24 mouse cellular contexts compared by ENCODE assay signal in genomic region chr13:97396899-97397640, GRCm38 (mm10).
DNase-seq lines count a peak whose midpoint lies in the region; ATAC-seq lines count a peak whose summit lies in the region.
"Had no signal": no experiment of that assay in that cellular context is flagged by ENCODE, and none has a peak within 500 bp of the region (broad histone marks: within the 10 kb centered on the region; RNA-seq: fewer than 3 reads in every experiment).

No protein-coding gene starts in this region.

- H3K4me2 ChIP-seq in heart, embryonic 11.5 days, result no peak overlapping the region
- H3K4me2 ChIP-seq: embryonic facial prominence, embryonic 12.5 days; embryonic facial prominence, embryonic 15.5 days; hindbrain, embryonic 12.5 days; hindbrain, embryonic 15.5 days had no signal

- no peak overlapping the region for H3K4me3 ChIP-seq in heart, embryonic 11.5 days (ENCODE audit: low read depth, low read length)
- H3K4me3 ChIP-seq: embryonic facial prominence, embryonic 12.5 days; embryonic facial prominence, embryonic 15.5 days; hindbrain, embryonic 12.5 days; hindbrain, embryonic 15.5 days had no signal

- peak; percentile 67 for DNase-seq in heart, adult 11 months
- peak; percentile 68 for DNase-seq in layer of hippocampus, adult 9-11 months
- no peak for DNase-seq in layer of hippocampus, adult 9-10 months (ENCODE audit: low spot score)
- peak; percentile 43 for DNase-seq in right cerebral cortex, adult 18-20 months
- no peak for DNase-seq in right cerebral cortex, postnatal 14 days
- DNase-seq: adrenal gland, postnatal 10 days; adrenal gland, postnatal 36 days; B cell, adult 2 months; cerebellum, adult 11 months; cerebellum, adult 2 months; cerebellum, adult 9-11 months; cerebellum, postnatal 25 days; forebrain, postnatal 0 days; gastrocnemius, postnatal 10 days; gastrocnemius, postnatal 36 days had no signal

- WGBS in heart, embryonic 11.5 days (ENCODE audit: insufficient replicate concordance), result 74% methylated on average over 3 of the region's 3 CpGs

- H3K36me3 ChIP-seq in heart, embryonic 11.5 days (ENCODE audit: control insufficient read depth, insufficient read depth, low read length), result no peaks in the 10 kb centered on the region
- H3K36me3 ChIP-seq: embryonic facial prominence, embryonic 12.5 days; embryonic facial prominence, embryonic 15.5 days; G1E; hindbrain, embryonic 12.5 days; hindbrain, embryonic 15.5 days had no signal

- H3K9ac ChIP-seq in heart, embryonic 11.5 days (ENCODE audit: low read depth, low read length), result no peak overlapping the region
- H3K9ac ChIP-seq: embryonic facial prominence, embryonic 12.5 days; embryonic facial prominence, embryonic 15.5 days; forebrain, postnatal 0 days; hindbrain, embryonic 12.5 days; hindbrain, embryonic 15.5 days had no signal

- no peak overlapping the region for H3K27ac ChIP-seq in heart, embryonic 11.5 days (ENCODE audit: low read depth, low read length)
- H3K27ac ChIP-seq: embryonic facial prominence, embryonic 12.5 days; embryonic facial prominence, embryonic 15.5 days; hindbrain, embryonic 12.5 days; hindbrain, embryonic 15.5 days had no signal

- no peaks in the 10 kb centered on the region for H3K27me3 ChIP-seq in heart, embryonic 11.5 days (ENCODE audit: control insufficient read depth, insufficient read depth, low read length)
- H3K27me3 ChIP-seq: CH12.LX; embryonic facial prominence, embryonic 12.5 days; embryonic facial prominence, embryonic 15.5 days; hindbrain, embryonic 12.5 days; hindbrain, embryonic 15.5 days; Patski had no signal

- H3K4me1 ChIP-seq in heart, embryonic 11.5 days (ENCODE audit: control insufficient read depth, insufficient read depth, low read length), result no peaks in the 10 kb centered on the region
- H3K4me1 ChIP-seq: embryonic facial prominence, embryonic 12.5 days; embryonic facial prominence, embryonic 15.5 days; hindbrain, embryonic 15.5 days had no signal

- no peaks in the 10 kb centered on the region for H3K9me3 ChIP-seq in heart, embryonic 11.5 days (replicated peaks; ENCODE audit: control insufficient read depth, low read length)
- H3K9me3 ChIP-seq: embryonic facial prominence, embryonic 12.5 days; embryonic facial prominence, embryonic 15.5 days; G1E; hindbrain, embryonic 12.5 days; hindbrain, embryonic 15.5 days had no signal

- no peak for ATAC-seq in heart, embryonic 11.5 days (replicated peaks; ENCODE audit: insufficient number of reproducible peaks, low FRiP score, low TSS enrichment)
- ATAC-seq: forebrain, embryonic 14.5 days; forebrain, postnatal 0 days; Patski had no signal

Comparison
In these comparisons a context has a peak if more than half of its experiments do, and no peak if none do; other contexts are left out.
1. DNase-seq: peak in heart, adult 11 months (single experiment), layer of hippocampus, adult 9-11 months (single experiment) and right cerebral cortex, adult 18-20 months (single experiment); none in layer of hippocampus, adult 9-10 months (single experiment) and right cerebral cortex, postnatal 14 days (single experiment).